Mouse (Mus musculus): Measurements from ENCODE around the gene Cdr1. TPM values are rescaled to one million over a fixed set of nuclear protein-coding genes. Genes with fewer than 3 reads are reported as not detected.

Cdr1 gene
- total RNA-seq (2023) = not detected

GRCm38 (mm10) chrX:61185458-61185857 is at the start of gene Cdr1:
Gene Cdr1 (minus strand): TSS chrX:61185558.

